Mouse (Mus musculus): ENCODE results near the gene Mamdc4. TPM values are rescaled to one million over a fixed set of nuclear protein-coding genes. Genes with fewer than 3 reads are reported as not detected.
A peak's percentile ranks its signal among the peaks of the same experiment; 100 is the strongest.

Mamdc4 gene
- polyA plus RNA-seq, 1 experiment = 1.4 TPM

DNA sequence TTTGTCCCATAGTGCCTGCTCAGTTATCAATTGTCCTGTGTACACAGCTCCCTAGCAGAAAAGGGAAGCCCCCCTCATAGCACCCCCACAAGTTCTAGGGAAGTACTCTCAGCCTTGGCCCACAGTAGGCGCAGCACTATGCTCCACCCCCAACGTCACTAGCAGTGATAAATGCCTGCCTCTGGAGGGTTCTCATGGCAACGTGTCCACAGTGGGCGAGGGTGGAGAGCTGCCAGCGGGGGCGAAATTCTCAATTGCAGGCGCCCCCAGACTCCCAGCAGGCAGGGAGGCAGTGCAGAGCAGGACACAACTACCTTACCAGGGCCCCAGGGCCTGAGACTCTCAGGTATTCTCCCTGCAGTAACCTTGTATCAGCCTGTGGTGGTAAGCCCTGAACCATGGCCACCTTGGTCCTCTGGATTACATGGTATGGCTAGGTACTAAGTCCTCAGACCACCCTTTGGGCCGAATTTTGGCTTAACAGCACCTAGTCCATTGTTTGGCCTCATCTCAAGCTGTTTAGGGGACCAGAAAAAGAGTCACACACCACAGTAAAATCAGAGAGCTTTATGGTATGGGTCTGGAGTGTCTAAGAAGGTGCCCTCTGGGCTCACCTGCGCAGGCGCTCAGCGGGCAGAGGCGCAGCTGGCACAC lies 7.9 kb upstream of the Mamdc4 start:
- DNase-seq (ENCODE audit: low spot score) = peak; percentile 19

DNA sequence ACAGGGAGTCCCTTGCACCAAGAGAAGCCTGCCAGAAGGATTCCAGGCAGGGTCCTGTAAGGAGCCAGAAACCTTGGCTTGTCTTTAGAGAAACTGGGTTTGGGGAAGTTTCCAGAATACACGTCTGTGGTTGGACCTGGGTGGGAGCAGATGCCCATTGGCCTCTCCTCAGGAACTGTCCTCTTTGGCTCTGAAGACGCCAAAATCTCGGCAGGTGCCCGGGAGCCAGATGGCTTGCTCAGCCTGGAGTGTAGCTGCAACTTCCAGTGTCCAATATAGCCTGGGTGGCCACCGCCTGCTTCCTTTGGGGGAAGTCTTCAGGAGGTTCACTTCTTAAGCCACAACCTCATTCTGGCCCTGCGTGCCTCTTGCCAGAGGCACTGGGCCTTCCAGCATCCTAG lies 7.3 kb upstream of the Mamdc4 start:
- peak; percentile 23 for DNase-seq (ENCODE audit: low spot score)

DNA sequence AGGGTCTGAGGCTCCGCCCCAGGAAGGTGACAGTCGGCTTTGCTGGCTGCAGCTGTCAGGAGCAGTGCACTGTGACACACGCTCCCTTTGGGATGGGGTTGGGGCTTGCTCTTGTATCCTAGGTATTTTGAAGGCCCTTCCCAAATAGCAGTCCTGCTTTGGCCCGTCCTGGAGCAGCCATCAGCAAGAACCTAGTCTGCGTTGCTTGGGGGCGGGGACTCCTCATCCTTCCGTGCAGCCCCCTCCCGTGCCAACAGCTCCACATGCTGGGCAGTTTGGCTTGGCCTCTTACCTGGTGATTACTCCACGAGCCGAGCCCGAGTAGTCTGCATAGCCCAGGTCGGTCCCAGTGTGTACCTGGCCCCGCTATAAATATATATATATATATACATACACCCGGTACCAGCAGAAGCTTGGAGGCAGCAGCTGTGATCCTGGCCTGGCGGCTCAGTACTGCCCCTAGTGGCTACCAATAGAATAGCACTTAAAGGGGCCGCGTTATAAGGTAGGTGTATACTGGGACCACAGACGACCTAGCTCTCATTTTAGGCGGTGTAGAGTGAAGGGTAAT lies 6.7 kb upstream of the Mamdc4 start, which contains the start of gene Ajm1:
Gene Ajm1, minus strand, starts transcription at position 464 of the 571 bp plus-strand sequence.
- peak; percentile 23 for DNase-seq (ENCODE audit: low spot score)

DNA sequence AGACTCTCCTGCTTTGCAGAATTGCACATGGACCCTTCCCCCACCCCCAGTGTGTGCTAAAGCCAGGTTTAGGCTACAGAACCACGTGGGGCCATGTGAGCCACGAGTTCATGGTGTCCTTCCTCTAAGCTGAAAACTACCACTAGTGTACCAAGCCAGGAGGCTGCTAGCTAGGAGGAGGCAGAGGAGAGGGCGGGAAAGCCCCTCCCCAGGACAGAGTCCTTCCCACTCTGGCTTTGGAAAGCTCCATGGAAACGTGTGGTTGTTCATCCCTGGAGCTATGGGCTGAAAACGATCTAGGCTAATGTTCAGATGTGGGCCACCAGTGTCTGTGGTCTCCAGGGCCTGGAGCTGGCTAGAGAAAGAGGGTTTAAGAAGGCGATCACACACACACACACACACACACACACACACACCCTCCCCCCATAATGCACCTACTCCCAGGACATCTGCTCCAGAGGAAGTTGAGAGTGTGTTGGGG lies 6.0 kb upstream of the Mamdc4 start:
- DNase-seq (ENCODE audit: low spot score) = no peak

DNA sequence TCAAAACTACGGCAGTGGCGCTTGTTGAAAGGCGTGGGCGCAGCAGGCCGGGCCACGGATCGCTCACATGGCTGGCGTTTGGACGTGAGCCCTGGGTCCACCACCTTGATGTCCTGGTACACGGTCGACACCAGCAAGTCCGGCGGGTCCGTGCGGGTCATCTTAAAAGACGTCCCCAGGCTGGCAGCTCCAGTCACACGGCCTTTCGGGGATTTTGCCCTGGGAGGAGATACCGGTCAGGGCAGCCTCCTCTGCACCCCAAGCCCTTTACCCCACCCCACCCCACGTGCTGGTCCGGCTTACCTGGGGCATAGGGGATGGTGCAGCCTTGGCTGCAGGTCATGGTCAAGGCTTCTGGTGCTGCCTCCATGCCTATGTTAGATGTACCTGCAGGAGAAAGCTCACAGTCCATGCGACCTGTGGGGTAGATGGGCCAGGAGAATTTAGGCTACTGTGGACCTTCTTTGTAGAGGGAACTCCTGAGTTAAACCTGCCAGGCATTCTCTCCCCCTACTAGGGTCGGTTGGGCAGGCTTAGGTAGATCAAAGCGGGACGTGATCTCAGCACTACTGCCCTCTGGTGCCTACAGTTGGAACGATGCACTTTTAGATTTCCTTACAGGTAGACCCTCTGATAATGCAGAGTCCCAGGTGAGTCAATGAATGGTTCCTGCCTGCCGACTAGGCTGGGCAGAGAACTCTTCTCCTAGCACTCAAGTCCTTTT lies 5.3 kb upstream of the Mamdc4 start:
- DNase-seq (ENCODE audit: low spot score) = peak; percentile 24

DNA sequence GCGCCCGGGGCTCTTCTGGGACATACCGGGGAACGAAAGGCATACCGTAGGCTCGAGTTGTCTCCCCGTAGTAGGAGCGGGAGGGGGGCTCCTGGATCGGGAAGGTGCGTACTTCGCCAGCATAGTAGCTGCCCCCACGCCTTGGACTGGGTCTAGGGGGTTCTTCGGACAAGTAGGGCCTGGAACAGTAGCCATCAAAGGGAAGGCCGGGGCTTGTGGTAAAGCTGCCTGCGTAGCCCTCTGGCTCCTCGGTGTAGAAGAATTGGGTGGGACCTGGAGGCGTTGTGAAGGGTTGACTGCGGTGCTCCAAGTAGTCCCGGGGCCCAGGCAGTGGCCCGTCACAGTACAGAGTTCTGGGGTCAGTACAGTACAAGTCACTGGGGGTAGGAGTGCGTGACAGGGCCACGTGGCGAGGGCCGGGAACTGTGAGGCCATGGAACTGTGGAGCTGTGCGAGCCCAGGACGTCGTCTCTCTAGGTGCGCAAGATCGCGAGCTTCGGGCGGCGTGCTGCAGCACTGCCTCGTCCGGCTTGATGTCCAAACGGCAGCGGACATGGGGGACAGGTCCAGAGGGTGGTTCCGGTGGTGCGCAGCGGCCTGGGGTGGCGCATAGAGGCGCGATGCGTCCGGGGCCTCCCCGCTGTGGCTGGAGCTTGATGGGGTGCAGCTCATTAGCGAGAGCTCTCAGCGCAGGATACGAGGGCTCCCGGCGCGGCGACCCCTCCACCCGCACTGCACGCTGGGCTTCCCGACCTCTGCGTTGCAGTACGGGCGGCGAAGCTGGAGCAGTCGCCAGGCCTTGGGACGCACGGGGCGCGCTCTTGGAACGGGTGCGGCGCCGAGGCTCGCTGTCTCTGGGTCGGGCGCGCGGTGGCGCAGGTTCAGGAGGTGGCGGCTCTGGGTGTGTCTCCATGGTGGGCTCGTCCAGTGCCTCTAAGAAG lies 4.4 kb upstream of the Mamdc4 start:
- peak; percentile 22 for DNase-seq (ENCODE audit: low spot score)

DNA sequence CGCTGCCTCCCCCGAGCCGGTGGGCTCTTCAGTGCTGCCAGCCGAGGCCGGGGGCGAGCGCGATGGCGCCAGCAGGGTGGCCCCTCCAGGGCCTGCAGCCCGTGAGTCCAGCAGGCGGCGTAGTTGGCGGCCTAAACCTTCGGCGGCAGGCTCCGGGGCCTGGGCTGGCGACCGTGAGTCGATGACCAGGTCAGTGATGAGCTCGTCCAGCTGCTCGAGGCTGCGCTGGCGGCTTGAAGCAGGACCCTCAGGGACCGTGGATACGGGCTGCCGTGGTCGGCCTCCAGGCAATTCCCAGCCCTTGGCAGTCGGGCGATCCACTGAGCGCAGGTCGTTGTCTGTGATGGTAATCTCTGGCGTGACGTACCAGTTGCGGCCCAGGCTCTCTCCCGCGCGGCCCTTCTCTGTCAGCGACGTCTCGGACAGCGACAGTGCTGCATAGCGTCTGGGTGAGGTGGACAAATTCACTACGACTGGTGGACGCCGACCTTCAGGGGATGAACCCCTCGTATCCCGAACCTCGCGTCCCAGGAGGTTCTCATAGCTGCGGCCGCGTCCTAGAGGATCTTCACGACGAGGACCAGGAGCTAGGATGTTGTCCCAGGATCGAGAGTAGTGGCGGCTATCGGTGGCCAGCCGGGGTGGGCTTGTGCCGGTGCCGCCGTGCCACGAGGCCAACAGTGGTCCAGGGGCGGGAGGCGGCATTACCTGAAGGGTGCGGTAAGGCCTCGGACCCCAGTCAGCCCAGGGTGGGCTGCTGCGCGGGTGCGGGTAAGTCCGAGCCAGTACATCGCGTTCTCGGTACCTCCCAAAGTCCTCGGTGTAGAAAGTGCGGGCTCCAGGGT lies 3.5 kb upstream of the Mamdc4 start:
- DNase-seq (ENCODE audit: low spot score) = peak; percentile 33

DNA sequence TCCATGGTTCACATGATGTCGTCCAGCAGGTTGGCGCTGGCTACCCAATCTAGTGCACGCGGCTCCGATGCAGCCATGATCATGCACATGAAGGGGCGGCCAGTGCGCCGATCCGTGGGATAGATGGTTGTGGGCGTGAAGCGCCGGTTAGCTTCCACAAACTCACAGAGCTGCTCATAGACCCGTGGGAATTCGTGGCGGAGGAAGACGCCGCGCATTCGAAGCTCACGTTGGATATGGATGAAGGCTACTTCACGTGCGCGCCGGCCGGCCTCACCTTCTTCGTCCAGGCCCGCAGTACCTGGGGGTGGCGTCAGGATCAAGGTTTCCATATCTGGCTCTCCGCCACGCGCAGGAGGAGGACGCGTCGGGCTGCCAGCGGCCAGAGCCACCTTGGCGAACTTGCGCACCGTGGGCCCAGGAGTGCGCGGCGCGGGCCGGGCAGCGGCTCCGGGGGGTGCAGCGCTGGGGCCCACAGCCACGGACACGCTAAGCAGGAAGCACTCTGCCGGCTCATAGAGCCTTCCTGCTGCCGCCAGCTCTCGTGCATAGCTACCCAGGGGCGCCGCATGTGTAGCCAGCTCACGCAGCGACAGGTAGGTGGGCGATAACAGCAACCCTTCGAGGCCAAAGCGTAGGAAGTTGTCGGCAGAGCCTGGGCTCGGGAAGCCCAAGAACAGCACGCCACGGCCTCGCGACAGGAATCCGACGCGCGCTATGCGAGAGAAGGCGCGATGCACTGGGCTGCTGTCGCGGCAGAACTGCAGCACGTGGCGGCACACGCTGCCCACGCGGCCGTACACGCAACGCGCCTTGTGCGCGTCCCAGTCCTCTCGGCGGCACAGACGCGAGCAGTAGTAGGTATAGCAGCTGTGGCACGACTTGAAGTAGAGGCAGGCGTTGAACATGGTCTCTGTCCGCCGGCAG lies 2.6 kb upstream of the Mamdc4 start:
- DNase-seq (ENCODE audit: low spot score) = no peak

DNA sequence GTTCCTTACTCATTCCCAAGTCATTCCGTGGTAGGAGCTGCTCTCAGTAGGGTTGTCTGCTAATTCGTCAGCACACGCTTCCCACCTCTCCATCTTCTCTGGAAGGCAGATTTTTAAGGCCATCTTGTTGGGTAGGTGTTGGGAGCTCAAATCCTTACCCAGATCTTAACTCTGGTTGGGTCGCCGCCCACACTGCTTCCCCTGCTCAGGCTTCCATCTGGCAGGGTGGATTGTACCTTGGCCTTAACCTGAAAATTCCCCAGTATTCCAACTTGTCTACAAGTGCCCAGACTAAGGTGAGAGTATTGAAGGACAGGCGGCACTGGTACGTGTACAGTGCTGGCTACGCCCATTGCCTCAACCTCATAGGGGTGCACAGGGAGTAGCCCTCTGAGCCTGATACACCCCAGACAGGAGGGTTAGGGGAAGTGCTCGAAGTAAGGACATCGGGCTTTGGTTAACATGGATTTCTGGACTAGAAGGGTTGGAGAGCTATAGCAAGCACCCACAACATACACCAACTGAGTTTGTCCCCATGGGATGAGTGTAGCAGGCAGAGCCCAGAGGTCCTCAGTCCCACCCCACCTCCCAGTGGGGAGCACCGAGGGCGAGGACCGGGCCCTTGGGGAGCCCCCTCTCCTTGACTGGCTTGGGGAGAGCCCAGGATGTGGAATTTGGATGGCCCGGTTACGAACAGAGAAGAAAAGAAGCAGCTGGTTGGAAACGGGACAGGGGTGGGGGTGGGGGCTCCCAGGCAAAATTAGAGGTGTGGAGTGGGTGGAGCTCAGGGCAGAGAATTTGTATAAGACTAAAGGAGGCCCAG lies 1.6 kb upstream of the Mamdc4 start:
- no peak for DNase-seq (ENCODE audit: low spot score)

DNA sequence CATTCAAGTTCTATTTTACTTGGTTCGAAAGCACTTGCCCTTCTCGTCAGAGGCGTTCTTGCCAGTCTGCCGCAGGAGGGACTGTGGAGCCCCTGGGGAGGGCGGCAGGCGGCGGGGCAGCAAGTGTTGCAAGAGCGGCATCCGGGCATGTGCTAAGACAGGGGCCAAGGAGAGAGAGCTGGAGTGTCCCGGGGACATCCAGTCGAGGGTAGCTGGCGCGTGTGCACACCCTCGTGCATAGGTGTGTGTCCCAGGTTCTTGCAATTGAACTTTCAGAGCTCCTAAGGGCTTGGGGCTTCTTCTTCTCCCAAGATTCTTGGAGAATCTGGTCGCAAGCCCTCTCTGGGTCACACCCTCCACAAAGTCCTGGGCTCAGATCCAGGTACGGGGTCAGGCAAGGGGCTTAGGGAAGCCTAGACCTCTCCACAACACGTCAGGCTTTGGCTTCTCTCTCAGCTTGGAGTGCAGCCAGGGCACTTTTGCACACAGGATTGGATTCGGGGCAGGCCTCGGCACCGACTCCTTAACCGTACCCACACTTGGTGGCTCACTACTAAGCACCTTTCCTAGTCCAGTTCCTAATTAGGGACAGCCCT lies 885 bp upstream of the Mamdc4 start:
- peak; percentile 34 for DNase-seq (ENCODE audit: low spot score)

DNA sequence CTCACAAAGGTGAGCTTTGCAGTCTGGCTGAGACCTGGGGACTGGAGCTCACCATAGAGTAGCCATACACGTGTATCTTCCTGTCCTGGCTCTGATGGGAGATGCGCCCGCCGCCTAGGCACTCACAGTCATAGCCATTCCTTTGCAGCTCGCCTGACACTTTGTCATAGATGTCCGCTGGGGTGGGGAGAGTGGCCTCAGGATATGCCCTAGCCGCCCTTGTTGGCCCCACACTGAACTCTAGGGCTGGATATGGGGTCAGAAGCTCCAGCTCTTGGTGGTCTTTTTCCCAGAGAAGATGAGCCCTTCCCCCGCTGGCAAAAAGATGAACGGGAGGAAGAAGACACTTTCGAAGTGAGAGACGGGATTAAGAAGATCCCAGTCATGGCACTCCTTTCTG lies 509 bp downstream of the Mamdc4 start:
- peak; percentile 24 for DNase-seq (ENCODE audit: low spot score)

DNA sequence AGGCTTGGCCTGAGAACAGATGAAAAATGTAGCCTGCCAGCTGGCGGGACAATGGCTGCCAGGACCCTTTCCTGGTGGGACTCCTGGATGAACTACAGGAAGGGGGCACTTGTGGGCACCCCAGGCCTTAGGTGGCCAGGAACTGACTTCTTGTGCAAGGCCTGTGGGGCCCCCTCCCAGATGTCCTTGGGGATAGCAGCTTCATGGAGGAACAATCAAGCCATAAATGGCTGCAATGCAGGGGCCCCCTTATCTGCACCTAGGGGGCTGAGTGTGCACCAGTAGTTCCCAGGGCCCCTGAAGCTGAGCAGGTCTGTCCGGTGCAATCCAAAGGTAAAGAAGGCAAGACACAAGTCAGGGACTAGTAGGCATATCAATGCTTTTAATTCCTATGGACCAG lies 1.6 kb downstream of the Mamdc4 start:
- DNase-seq (ENCODE audit: low spot score) = no peak

DNA sequence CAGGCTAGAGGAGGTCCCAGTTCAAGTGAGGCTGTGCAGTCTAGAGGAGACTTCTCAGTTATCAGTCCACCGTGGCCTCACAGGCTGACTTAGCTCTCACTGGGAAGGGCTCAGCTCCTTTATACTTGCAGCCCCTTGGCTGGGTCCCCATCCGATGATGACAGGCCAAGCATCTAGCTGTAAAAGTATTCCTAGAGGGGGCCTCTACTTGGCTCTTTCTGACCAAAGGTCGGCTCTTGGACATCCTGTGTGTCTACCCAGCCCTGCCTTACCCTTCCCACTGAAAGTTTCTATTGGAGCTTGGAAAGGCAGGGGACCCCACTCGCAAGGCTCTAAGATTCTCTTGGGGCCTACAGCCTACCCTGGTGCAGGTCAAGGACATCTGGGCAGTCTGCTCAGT lies 3.4 kb downstream of the Mamdc4 start:
- DNase-seq (ENCODE audit: low spot score) = no peak

DNA sequence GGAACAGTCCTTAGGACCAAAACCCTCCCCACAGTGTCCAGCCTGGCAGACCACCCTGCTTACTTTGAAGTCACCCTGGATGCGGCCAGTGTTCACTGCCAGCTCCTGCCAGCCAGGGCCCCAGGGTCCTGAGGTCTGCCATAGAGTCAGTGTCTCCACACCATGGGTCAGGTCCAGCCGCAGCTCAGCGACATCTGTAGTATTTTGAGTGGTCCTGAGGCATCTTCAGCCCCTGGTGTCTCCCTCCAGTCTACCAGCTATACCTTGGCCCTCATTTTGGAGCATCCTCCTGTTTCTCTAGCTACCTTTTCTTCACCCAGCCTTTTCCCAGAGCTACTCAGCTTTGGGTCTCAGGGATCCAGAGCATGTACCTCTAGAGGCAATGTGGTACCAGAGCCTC lies 5.3 kb downstream of the Mamdc4 start:
- no peak for DNase-seq (ENCODE audit: low spot score)

DNA sequence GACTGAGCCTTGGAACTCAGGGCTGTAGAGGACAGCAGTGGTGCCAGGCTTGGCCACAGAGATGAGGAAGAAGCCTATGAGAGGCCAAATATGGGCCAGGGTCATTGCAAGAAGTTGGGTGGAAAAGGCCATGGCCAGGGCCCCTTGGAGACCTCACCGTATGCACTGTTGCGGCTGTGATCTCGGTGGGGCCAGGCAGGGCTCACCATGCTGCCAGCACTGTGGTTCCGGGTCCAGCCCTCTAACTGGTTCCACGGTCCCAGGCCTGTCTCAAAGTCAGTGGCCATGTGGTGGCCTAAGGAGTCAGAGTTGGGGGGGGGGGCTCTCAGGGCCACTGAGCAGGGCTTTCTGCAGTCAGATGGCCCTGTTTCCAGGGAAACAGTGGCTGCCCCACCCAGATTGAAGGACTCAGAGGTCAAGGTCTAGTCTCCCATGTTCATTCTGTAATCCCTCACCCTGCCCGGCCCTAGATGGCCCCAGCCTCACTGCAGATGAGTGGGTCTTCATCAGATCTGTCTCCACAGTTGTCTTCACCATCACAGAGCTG lies 6.1 kb downstream of the Mamdc4 start:
- DNase-seq (ENCODE audit: low spot score) = no peak

DNA sequence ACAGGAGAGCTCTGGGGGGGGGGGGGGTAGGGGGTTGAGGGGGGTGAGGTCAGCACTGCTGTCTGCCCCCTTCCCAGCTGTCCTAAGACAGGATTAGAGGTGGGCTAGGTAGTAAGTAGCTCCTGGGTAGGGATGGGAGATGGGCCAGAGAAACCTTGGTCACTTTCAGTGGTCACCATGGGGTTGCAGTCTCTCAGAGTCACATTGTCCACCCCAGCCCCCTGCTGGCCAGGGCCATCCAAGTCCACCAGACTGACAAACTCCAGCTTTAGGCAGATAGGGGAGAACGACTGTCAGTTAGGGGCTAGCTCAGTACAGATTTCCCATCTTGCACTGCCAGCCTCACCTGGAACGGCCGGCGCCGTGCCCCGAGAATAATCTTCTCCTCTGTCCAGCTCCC lies 8.1 kb downstream of the Mamdc4 start:
- no peak for DNase-seq (ENCODE audit: low spot score)

DNA sequence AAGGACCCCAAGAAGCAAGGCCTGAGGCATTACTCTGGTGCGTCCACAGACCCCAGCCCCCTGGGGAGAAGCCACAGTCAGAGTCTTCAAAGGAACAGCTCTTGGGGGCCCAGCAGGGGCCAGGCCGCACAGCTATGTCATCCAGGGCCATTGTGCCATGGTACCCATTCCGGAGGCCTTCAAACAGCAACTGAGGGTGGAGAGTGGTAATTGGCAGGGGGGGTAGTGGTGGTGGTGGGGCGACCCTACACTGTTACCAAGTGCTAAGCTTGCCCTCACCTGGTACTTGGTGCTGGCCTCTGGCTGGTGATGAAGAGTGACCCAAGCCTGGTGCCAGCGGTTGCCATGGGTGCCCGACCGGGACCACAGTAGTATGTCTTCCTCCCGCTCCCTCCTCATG lies 8.9 kb downstream of the Mamdc4 start:
- no peak for DNase-seq (ENCODE audit: low spot score)

DNA sequence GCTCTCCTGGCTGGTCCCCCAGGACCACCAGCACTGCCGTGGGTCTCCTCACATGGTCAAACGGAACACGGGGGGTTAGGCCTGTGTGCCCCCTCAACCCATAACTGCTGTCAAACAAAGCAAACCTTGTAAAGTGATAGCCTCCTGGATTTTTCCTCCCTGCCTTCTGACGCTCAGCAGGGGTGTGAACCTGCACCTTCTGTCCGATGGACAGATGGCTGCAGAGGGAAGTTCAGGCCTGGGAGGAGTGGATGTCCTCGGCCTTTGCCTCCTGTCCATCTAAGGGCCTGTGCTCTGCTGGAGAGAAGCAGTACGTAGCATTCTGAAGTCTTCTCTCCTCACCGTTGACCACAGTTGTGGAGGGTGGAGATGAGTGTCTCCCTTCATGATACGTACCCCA lies 12.7 kb downstream of the Mamdc4 start:
- DNase-seq (ENCODE audit: low spot score) = no peak

Measured in urinary bladder, adult 2 months (tissue).